Mouse (Mus musculus): ENCODE data around the gene Psma7. TPM values are rescaled to one million over a fixed set of nuclear protein-coding genes. Genes with fewer than 3 reads are reported as not detected.

The Psma7 gene
- total RNA-seq (2023), result 100 to 1,000 TPM; 165 to 168 TPM

DNA sequence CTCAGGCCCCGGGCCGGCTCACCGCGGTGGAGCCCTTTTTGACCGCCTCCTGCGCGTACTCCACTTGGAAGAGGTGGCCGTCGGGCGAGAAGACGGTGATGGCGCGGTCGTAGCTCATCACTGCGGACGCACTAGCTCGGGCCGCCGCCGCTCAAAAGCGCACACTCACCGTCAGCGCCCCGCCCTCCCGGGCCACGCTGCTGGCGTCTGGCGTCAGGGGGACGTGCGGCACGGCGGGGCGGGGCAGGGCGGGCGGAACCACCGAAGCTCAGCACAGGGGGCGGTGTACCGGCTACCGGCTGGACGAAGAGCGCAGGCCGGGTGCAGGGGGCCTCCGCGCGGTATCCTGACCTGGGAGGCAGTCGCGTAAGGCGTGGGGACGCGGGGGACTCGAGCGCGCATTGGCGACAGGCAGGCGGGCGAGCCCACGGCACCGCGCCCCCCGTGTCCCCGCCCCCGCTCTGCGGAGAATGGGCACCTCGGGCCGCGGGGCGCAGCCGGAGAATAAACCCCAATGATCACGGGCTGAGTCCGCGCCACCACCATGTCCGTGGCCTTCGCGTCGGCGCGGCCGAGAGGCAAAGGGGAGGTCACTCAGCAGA is at the start of gene Psma7, which contains the start of gene Ss18l1:
Psma7 (minus strand) TSS at position 178 of the 602 bp plus-strand sequence.
Ss18l1 (plus strand) TSS at position 254 of the 602 bp plus-strand sequence.

DNA sequence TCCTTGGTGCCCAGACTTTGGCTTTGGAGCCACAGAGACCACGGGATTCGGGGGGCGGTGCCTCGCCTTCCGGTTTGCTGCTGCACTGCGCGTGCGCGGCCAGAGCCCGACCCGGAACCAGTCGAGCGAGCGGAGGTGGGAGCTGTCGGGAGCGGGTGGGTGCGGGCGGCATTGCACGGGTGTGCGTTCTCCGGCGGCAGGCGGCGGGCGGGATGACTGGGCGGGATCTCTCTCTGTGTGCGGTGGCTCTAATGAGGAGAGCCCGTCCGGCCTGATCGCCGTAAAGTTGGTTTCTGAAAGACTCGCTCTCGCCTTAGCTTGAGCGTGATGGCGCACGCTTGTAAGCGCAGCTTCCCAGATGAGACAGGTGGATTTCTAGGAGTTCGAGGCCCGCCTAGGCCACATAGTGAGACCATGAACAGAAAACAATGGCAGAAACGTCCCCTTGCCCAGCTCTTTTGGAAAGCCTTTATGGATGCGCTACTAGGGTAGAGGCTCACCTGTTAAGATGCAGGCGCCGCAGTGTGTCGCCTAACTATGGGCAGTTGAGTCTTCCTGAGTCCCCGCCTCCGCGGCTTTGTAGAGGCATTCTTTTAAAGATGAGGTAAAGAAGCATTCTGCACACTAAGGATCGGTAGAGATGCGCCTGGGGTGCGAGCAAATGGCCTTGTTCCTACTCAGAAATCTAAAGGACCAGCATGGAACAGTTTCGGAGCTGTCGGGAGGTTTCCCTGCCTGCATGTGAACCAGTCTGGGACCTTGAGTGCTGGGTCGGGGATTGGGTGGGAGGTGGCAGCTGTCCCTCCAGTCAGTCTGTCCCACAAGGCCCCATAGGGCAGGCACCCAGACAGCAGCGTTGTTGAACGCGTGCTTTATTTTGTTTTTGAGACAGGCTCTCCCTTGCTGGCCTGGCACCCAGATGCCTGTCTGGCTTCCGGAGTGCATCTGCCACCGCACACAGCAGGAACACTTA is 28.5 kb upstream of the Psma7 start, which contains the start of gene Mtg2:
Mtg2 (plus strand) TSS at position 108 of the 973 bp plus-strand sequence.

DNA sequence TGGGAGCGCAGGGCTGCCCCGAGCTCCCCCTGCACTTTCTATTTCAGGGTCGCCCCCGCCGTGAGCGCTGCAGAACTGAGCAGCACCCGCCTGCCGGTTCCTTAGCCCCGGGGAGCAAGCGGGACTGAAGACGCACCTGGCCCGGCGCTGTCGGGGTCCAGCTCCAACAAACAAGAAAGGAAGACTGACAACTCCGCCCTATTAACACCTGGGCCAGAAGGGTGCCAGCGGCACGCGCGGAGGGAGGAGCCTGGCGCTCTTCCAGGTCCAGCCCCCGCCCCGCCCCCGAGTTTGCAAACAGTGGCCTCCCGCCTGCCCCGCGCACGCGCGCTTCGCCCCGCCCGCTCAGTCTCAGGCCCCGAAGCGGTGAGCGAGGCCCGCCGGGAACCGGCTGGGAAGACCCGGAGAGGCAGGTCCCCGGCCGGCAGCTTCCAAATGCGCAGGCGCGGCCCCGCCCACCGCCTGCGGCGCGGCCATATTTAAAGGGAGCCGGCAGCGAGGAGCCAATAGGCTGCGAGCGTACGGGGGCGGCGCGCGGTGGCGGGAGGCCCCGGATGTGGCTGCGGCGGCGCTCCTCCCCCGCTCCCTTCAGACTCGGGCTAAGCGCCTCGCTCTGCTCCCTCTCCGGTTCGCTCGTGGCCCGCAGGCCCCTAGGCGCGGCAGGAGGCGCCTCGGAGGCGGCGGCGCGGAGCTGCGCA is 17.7 kb downstream of the Psma7 start, which contains the start of gene Lsm14b:
Lsm14b (plus strand) TSS at position 587 of the 698 bp plus-strand sequence.

Other genes with a start within 250 kb of the Psma7 start
- gene Taf4, start 65.8 kb downstream of the Psma7 start, total RNA-seq (2023), result 10 to 100 TPM; 41.3 to 45.6 TPM
- 10 to 100 TPM; 47.2 to 49.4 TPM for gene Lsm14b, start 17.4 kb downstream of the Psma7 start, total RNA-seq (2023)
- gene Ss18l1, start 76 bp upstream of the Psma7 start, total RNA-seq (2023), result 1 to 10 TPM; 7.1 to 7.6 TPM
- 10 to 100 TPM; 22.1 to 28.7 TPM for gene Mtg2, start 28.2 kb upstream of the Psma7 start, total RNA-seq (2023)
- not detected for gene Hrh3, start 62.1 kb upstream of the Psma7 start, total RNA-seq (2023)
- gene Osbpl2, start 76.9 kb upstream of the Psma7 start, total RNA-seq (2023), result 10 to 100 TPM; 27.1 to 30.8 TPM
- 100 to 1,000 TPM; 123 to 127 TPM for gene Adrm1, start 129.1 kb upstream of the Psma7 start, total RNA-seq (2023)
- under 1 TPM; 0.09 to 0.12 TPM for gene Lama5, start 183.4 kb upstream of the Psma7 start, total RNA-seq (2023)
- 1,000 to 10,000 TPM; 2,687 to 2,790 TPM for gene Rps21, start 214.9 kb upstream of the Psma7 start, total RNA-seq (2023)
- 10 to 100 TPM; 35.0 to 41.0 TPM for gene Cables2, start 231.1 kb upstream of the Psma7 start, total RNA-seq (2023)
- not detected for gene Rbbp8nl, start 247.4 kb upstream of the Psma7 start, total RNA-seq (2023)